Mouse (Mus musculus) embryo, embryonic 9.5 days (tissue): ENCODE measurements around the gene Lin54.
A peak's percentile ranks its signal among the peaks of the same experiment; 100 is the strongest.
"Not testable (repeated sequence)": the region's sequence is repeated elsewhere in the genome, so short reads cannot be mapped to it uniquely, and the experiment has no call there.

ENCODE experiments used
- DNase-seq: peaks from one replicate; pipeline ENCODE4 v3.0.0-alpha.2; 2017; ENCODE audit errors: extremely low spot score

Lin54 gene

DNA sequence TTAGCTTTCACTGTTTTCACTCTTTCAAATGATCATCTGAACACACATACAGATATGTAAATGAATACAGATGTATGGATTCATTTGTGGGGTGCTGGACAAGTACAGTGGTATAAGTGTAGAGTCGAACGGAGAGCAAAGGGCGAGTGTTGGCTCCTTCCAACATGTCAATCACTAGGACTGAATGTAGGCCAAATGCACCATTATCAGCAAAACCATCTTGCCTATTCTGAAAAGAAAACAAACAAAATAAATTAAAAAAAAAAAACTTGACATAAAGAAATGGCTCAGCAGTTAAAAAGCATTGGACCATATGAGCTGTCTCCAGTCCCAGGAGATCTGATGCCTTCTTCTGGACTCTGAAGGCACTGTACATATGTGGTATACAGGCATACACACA, 12.2 kb downstream of the Lin54 start:
- DNase-seq, result no peak

DNA sequence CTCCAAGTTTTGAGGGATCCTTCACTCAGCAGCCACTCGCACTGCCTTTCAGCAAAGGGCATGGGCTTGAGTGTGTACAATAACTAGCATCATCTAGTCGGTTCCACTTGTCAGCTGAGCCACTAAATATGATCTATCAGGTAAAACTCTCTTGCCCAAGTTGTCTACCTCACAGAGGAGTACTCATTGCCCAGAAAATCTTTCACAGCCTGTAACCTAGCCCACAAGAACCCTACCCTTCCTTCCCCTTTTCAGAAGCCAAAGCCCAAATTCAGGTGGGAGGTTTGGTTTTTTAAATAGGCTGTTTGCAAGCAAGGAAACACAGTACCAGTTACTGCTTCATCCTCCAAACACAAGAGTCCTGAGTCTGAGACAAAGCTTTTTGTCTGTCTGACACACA, 13.3 kb downstream of the Lin54 start:
- no peak for DNase-seq

DNA sequence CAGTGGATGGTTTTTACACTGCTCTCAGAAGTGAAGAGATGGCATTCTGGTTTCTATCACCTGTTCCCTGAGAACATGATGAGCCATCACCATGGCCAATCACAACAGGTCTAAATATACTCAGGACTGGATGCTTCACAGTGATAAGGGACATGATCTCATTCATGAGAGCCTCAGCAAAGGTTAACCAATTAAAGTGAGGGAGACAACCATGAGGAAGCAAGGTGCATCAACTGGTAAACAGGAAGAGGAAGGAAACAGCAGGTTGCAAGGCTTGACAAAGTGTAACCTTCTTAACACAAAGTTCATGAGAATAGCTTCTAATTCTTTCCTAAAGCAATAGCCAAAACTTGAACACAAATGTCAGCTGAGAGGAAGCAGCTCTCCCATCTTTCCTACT, 16.9 kb downstream of the Lin54 start:
- no peak for DNase-seq

DNA sequence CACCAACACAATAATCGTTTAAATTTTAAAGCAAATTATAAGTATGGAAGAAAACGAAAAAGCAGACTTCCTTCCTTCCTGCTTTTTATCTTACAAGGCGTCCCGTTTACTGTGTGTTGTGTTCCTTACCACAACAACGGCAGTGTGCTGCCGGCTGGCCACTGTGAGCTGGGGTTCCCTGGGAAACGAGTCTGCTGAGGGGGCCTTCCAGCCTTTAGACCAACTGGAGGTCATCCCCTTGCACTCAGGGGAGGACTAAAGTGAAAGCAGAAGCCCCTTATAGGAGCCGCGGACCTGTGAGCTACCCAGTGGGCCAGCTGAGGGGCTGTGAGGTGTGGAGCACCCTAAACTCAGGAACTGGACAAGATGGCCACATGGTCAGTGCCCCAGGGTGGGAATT, 22.8 kb downstream of the Lin54 start:
- DNase-seq, result no peak

DNA sequence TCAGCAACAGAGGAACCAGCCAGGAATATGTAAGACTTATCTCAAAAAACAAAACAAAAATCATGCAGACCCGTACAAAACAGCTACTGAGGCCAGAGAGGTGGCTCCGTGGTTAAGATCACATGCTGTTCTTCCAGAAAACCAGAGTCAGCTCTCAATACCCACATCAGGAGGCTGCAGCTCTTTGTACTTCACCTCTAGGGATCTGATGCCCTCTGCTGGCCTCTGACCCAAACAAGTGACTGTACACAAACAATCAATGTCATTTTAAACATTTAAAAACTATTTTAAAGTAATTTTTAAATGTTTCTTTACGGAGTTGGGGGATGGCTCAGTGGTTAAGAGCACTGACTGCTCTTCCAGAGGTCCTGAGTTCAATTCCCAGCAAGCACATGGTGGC, 24.1 kb downstream of the Lin54 start:
- no peak for DNase-seq

DNA sequence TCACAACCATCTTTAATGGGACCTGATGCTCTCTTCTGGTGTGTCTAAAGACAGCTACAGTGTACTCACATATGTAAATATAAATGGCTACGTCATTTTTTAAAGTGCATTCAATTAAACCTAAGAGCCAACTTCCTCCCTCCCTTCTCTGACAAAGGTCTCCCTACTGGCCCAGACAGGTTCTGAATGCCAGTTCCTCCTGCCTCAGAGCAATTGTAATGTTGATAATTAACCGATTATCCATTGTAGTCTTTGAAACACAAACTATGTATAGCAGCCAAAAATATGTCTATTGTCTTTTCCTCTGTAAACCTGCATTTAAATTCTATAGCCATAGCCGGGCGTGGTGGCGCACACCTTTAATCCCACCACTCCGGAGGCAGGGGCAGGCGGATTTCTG, 33.1 kb downstream of the Lin54 start:
- no peak for DNase-seq

DNA sequence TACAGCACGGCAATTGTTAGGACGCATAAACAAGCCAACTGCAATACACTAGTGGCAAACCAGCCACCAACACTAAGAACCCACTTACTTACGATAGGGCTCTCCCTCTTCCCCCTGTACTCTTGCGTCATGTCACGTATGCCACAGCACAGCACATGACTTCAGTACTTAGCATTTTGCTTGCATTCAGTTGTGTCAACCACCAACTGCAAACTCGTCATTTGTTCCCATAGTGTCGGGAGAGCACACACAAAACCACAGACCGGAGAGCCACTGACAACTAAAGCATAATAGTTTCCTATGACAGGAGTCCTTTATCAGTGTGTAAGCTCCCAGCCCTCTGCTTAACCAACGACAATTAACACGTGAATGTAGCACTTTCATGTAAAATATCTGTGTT, 33.8 kb downstream of the Lin54 start:
- no peak for DNase-seq

DNA sequence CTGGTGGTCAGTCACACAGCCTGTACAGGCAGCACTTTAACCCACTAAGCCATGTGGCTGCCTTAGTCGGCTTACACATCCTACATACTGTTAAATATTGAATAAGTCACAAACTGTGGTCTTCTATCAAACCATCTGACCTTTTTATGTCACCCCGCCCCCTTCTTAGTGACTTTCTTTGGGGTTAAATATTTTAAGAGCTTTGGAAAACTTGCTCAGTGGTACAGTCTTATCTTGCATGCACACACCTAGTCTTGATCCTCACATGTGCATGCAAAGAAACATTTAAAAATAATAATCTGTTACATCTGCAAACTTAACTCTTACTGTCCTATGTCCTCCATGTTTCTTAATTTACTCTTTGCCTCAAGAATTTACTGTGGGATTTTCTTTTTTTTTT, 38.1 kb downstream of the Lin54 start:
- no peak for DNase-seq

DNA sequence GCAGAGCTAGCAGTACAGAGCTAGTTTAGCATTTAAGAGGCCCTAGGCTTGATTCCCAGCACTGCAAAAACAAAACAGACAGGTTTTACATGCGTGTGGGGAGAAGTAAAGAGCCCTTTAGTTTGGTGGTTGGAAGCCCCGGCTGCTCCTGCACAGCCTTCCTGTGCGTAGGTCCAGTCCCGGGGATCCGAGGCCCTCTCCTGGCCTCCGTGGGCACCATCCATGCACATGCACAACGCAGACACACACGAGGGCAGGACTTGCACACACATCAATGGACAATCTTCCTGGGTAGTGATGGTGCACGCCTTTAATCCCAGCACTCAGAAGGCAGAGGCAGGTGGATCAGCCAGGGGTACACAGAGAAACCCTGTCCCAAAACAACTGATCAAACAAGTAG, 38.9 kb downstream of the Lin54 start:
- no peak for DNase-seq

DNA sequence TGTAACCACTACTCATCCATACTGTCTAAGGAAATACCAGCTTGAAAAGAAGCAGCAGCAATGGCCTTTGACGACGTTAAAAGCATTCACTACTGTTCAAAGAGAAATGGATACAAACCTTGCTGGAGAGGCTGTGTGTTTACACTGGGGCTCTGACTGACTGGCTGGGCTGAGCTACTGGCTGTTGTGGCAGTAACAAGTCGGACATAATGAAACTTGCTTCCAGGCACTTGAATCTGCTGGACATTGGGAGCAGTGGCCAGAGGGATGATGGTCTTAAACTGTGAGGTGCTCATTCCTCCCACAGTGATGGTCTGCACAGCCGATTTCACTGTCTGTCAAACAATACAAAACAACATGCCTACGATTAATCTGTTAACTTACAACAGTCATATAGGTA, 41.0 kb downstream of the Lin54 start:
- DNase-seq, result no peak

DNA sequence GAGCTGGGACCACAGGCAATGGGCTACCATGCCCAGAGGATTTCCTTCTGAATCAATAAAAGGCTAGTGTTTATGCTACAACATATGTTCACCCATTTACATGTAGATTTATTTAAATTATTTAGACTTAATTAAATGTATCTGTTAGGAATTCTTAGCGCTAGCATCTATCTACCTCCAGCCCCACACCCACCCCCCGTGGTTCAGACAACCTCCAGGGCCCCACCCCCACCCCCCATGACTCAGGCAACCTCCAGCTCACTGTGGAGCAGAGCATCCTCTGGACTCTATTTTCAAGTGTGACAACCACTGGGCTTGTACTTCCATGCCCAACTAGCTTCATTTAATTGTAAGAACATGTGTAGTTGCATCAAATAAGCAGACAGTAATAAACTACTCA, 48.6 kb downstream of the Lin54 start:
- no peak for DNase-seq

DNA sequence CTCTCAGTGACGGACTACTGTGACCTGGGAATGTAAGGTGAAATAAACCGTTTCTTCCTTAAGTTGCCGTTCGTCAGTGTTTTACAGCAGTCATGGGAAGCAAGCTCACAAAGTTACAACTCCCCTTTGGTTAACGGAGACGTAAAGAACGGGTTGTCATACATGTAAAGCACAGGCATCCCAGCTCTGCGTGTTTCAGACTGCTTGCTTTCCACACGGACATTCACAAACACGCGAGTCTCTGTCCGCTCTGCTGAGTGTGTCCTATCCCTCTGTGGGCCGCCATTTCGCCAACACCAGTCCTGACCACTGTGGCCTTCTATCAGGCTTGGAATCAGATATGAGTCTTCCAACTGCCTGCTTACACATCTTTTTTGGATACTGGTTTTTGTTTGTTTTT, 61.6 kb downstream of the Lin54 start:
- DNase-seq, result no peak

DNA sequence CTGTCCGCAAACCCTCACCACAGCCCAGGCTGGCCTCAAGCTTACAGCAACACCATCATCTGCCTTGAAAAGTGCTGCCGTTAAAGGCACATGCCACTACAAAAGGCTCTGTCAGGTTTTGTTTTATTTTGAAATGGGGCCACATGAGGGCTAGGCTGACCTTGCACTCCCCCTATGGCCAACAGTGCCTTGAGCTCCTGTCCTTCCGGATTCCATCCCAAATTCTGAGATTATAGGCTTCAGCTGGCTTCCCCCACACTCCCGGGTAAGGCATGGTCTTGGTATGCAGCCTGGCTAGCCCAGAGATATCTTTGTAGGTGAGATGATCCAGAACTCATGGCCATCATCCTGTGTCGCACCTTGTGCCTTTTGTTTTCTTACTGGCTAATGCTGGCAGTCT, 62.5 kb downstream of the Lin54 start:
- no peak for DNase-seq

DNA sequence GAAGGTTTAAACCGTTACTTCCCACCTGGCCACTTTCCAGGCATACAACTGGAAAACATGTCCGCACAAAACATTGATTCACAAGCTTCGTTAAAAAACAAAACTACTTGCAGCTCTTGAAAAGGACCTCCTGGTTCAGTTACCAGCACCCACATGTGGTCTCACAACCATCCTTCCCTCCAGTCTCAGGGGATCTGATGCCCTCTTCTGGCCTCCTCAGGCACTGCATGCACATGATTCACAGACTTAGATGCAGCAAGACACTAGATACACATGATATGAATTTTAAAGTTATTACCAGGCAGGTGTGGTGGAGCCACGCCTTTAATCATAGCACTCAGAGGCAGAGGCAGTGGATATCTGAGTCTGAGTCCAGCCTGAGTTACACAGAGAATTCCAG, 63.4 kb downstream of the Lin54 start:
- DNase-seq, result no peak

DNA sequence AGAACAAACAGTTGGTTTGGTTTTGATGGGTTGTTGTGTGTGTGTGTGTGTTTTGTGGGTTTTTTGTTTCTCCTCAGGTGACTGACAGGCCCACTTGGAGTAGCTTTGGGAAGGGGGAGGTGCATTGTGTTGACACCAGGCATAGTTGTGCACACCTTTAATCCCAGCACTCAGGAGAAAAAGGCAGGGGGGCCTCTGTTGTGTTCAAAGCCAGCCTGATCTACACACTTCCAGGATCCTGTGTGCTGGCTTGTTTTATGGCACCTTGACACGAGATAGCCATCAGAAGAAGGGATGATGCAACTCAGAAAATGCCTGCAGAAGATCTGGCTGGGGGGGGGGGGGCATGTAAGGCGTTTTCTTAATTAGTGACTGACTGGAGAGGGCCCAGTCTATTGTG, 69.5 kb downstream of the Lin54 start:
- DNase-seq, result no peak

DNA sequence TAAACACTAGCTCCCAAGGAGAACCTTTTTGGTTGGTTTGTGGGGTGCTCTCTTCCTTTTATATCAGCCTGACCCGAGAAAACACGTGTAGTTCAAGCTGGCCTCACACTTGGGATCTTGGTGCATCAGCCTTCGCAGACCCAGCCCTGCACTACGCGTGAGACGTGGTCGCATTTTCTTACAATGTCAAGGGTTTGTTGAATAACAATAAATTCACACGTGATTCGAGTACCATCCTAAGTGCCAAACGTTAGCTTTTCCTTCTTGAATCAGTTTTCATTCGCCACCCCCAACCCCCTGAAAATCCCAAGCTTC, 70.4 kb downstream of the Lin54 start:
- no peak for DNase-seq

DNA sequence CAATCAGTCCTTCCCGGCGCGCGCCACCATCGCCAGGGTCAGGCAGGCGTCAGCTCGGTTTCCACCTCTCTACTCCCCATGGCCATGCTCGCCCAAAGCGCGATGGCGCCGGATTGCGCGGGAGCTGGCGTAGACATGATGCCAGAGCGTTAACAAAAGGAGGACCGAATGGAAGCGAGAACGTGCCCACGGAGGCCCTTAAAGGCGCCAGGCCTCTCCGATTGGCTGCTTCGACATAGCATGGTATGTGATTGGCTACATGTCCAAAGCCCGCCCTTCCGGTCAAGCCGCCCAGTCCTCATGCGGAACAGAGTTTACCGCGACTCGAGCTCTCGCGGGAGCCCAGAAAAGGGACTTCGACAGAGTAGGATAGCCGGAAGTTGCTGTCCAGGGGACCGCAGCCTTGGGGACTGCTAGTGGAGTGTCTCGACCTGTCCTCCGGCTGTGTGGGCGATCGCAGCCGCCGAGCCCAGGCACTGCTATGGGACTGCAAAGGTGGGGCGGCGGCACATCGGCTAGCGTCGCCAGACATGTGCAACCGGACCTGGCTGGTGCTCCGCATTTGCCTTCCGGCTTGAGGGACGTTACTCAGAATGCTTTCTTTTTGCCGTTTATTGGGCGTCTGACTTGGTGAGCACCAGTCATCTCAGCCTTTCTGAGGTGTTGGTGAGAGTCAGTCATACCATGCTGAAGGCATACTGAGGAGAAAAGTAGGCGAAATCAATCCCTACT, 70.9 kb downstream of the Lin54 start:
- DNase-seq, result peak; percentile 95

DNA sequence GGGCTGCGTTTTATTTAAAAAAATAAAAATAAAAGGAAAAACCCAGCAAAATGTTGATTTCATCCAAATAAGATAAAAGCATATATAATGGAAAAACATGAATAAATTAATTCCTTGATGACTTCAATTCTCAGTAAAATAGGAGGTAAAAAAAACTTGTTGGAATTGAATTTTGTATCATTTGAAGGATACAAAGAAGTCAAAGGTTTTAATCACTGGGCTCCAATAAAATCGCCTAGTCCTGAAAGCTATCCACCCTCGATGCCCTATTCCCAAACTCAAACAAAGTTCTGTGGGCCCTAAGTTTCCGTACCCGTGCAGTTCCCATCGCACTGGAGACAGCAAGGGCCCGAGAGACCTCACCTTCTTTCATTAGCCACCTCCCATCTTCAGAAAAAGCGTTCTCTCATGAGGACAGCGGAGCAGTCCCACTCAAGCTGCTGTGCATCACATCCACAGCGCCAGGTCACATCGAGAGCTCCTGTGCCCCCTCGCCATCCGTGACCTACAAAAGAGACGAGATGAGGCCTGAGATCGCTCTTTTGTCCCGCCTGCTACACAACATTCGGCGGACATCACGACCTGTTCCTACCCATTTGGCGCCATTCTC, 71.6 kb downstream of the Lin54 start:
- no peak for DNase-seq

DNA sequence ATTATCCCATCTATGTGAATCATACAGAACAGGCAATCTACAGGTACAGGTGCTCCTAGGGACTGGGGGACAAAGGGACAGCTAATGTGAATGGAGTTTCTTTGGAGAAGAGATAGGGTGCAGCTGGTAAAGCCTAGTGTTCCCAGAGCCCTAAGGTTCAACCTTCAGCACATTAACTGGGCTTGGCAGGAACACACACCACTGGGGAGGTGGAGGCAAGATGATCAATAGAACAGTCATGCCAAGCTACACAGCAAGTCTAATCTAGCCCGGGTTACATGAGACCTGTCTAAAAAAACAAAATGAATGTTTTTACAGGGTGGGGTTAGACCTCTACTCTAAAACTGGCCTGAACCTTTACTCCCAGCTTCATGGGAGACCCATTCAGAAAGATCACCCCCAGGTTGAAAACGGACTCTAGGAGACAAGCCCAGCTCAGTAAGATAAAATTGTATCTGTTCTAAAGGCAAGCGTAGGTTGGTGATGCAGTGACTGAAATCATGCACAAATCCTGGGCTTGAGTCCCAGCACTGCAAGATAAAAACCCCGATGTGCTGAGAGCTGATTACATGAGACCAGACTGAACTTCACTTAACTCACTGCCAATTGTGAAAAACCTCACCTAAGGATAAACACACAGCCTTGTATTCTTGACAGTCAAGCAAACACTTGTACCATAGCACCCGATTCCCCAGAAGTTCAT, 72.3 kb downstream of the Lin54 start:
- DNase-seq, result no peak

DNA sequence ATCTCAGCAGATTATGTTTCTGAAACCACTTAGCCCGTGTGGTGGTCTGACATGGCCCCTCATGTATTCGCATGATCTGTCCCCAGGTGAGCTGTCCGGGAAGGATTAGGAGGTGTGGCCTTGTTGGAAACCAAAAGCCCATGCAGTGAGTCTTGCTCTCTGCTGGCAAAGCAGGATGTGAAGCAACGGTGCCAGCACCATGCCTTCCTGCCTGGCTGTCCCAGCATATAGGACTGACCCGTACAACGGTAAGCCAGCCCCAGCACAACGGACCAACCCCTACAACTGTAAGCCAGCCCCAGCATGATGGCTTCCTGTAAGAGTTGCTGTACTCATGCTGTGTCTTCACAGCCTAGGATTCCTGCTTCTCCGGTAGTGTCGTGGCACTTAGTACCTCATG, 73.2 kb downstream of the Lin54 start:
- DNase-seq, result no peak

DNA sequence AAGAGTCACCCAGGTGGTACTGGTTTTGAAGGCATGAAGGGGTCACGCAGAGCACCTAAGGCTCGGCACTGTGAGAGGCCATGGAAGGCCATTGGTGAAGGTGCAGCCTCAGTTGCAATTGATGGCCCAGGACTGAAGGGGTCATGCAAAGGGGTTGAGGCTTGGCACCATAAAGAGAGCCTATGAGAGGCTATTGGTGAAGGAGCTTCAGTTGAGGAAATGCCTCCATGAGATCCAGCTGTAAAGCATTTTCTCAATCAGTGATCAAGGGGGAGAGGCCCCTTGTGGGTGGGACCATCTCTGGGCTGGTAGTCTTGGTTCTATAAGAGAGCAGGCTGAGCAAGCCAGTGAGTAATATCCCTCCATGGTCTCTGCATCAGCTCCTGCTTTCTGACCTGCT, 74.6 kb downstream of the Lin54 start:
- not testable (repeated sequence) for DNase-seq

DNA sequence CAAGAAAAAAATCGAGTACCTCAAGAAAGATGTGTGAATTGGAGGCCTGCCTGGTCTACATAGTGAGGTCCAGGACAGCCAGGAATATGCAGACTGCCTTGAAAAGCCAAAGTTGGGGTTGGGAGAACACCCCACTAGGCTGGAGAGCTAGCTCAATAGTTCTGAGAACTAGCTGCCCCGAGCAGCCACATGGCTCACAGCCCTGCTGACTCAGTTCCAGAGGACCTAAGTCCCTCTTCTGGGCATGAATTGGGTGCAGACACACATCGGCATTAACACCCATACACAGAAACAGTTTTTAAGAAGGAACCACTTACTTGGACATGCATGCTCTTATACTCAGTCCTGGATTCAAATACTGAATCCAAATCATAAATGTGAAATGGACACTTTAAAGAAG, 76.2 kb downstream of the Lin54 start:
- no peak for DNase-seq

DNA sequence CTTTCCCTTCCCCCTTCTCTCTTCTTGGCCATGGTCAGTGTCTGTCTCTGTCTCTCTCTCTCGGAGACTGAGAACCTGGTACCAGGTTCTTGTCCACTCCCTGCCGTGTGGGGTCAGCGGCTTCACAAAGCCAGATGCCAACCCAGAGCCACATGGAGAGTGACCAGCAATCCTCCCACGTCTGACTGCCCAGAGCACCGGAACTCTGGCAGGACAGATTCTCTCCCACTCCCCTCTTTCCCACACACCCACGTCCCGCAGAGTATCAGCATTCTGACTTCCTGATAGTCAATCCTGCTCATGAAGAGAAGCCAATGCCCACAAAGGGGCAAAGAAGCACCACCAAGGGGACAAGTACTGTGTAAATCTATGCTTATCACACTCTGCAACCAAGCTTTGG, 76.8 kb downstream of the Lin54 start:
- no peak for DNase-seq

DNA sequence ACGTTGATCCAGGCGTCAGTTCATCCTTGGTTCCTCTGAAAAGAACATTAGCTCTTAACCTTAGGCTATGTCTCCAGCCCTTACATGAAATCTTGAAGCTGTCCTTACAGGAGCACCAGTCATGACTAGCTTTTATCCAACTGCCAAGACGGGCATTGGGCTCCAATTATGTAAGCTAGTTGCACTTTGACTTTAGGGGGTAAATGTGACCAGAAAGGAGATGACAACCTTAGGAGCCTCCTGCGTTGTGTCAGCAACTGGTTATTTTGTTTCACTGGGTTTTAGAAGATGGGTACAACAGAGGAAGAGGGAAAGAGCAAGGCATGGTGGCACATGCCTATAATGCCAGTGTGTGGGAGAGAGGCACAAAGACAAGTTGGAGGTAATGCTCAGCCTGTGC, 81.6 kb downstream of the Lin54 start:
- DNase-seq, result no peak
